Mouse (Mus musculus) heart, adult 2 months (tissue): Measurements from ENCODE around the gene Clec3b. TPM values are rescaled to one million over a fixed set of nuclear protein-coding genes. Genes with fewer than 3 reads are reported as not detected.

Experiments used
- DNase-seq, 2 experiments: peaks; one replicate each; pipeline ENCODE4 v3.0.0; 2021
- H3K27ac ChIP-seq: fragments of 200-600 bp; 2 replicates; pipeline ENCODE4 v1.8.1; 2022
- H3K27me3 ChIP-seq: fragments of 200-500 bp; 2 replicates; pipeline ENCODE4 v1.6.1; 2012; ENCODE audit warnings: mild to moderate bottlenecking, low read length, inconsistent platforms, mixed read lengths; ENCODE audit not compliant: control insufficient read depth, insufficient read depth
- H3K36me3 ChIP-seq: fragments of 200-500 bp; 2 replicates; pipeline ENCODE4 v1.6.1; 2012; ENCODE audit warnings: low read length, inconsistent platforms; ENCODE audit not compliant: control insufficient read depth, insufficient read depth
- H3K4me1 ChIP-seq: fragments of 200-500 bp; 2 replicates; pipeline ENCODE4 v1.6.1; 2011; ENCODE audit warnings: low read length; ENCODE audit not compliant: control insufficient read depth, insufficient read depth
- H3K4me3 ChIP-seq: fragments of 200-600 bp; 2 replicates; pipeline ENCODE4 v1.8.1; 2022
- H3K79me2 ChIP-seq: fragments of 200-500 bp; replicated peaks from 2 replicates; pipeline ENCODE4 v1.6.1; 2012; ENCODE audit warnings: mild to moderate bottlenecking, inconsistent platforms, low read length, moderate library complexity, mixed read lengths; ENCODE audit not compliant: control insufficient read depth, insufficient read depth
- H3K9ac ChIP-seq: fragments of 200-500 bp; 2 replicates; pipeline ENCODE4 v1.6.1; 2012; ENCODE audit warnings: low read depth, mild to moderate bottlenecking, control low read depth, inconsistent platforms, low read length, mixed read lengths
- CTCF ChIP-seq: fragments of 200-600 bp; IDR thresholded peaks from 2 replicates; pipeline ENCODE4 v1.8.1; 2022; ENCODE audit warnings: antibody characterized with exemption, mild to moderate bottlenecking, moderate library complexity
- EP300 ChIP-seq: fragments of 200-500 bp; IDR thresholded peaks from 2 replicates; pipeline ENCODE4 v1.6.1; 2011; ENCODE audit warnings: low read depth, low read length, control low read depth; ENCODE audit not compliant: insufficient read depth
- POLR2A ChIP-seq: fragments of 200-500 bp; IDR thresholded peaks from 2 replicates; pipeline ENCODE4 v1.6.1; 2011; ENCODE audit warnings: mild to moderate bottlenecking, low read depth, low read length, control low read depth; ENCODE audit not compliant: insufficient read depth
- WGBS: fragments of 180-500 bp; shearing (Covaris S2); methylation state at CpG from one replicate; pipeline ENCODE4 v1.1.7; 2018; 5-methylcytosine and 5-hydroxymethylcytosine counted together
- intact Hi-C: fragments of 180-260 bp; cut with DNase I; formaldehyde crosslinking; loops from one replicate; pipeline ENCODE4 v1.15.1; 2025
- polyA plus RNA-seq: library from polyadenylated mRNA; depleted of rRNA; stranded (reverse); fragments of >200 nt; gene quantifications from 2 replicates; pipeline ENCODE4 v1.2.3, GENCODE M21; 2012
- total RNA-seq, 2 experiments: library from RNA; stranded (reverse); gene quantifications; 2 replicates each; pipeline ENCODE4 v1.2.3; 2021

Gene Clec3b
- total and polyA plus RNA-seq, 3 experiments, result 47.0 to 71.1 (median 62.3) TPM

- H3K27me3 ChIP-seq, result no peaks in the 10 kb centered on the region
- H3K36me3 ChIP-seq, result no peaks in the 10 kb centered on the region; the same call in 1 of the 2 replicates
- intact Hi-C loops, result loop anchor here (5.0 kb wide), 3 partner anchors 89 to 331 kb away; partner anchors contain the start of genes 1110059G10Rik, Kif15 and Tmem42
- peaks cover 2% of the 10 kb centered on the region; the same call in 1 of the 2 replicates for H3K4me1 ChIP-seq
- no peak overlapping the region for H3K4me3 ChIP-seq
- no peak for TF ChIP-seq POLR2A
- no peak for TF ChIP-seq EP300
- TF ChIP-seq CTCF, result no peak
- no peak overlapping the region for H3K27ac ChIP-seq
- WGBS, result 44% methylated on average over 8 of the region's 8 CpGs
- H3K79me2 ChIP-seq, result peaks cover 4% of the 10 kb centered on the region; the same call in 1 of the 2 replicates
- DNase-seq, result no peak
- no peak overlapping the region for H3K9ac ChIP-seq
Observed at GRCm38 (mm10) chr9:123111751-123112221, 39.0 kb upstream of the Clec3b start.

GRCm38 (mm10) chr9:123112805-123113521, 37.8 kb upstream of the Clec3b start, which contains the start of the genes Zdhhc3 and Exosc7:
Zdhhc3 (minus strand) TSS chr9:123113205.
Exosc7 (plus strand) TSS chr9:123113215.
- DNase-seq, result peak; percentile 93
- under 1% methylated on average over 79 of the region's 79 CpGs for WGBS
- Histone ChIP-seq H3K79me2 (peaks cover 4% of the 10 kb centered on the region; the same call in 1 of the 2 replicates), H3K4me3 (peak within 1 kb of the TSS; percentile 88), H3K27ac (peak within 1 kb of the TSS; percentile 80), H3K27me3 (no peaks in the 10 kb centered on the region), H3K9ac (peak within 1 kb of the TSS; percentile 87), H3K36me3 (no peaks in the 10 kb centered on the region; the same call in 1 of the 2 replicates), H3K4me1 (peaks cover 2% of the 10 kb centered on the region; the same call in 1 of the 2 replicates)
- TF ChIP-seq CTCF (peak; percentile 31), POLR2A (peak; percentile 81), EP300 (0 out of 2 replicates have a peak, but pooled peaks have one; percentile 13)
- intact Hi-C loops, result loop anchor here (5.0 kb wide), 3 partner anchors 91 to 329 kb away; partner anchors contain the start of genes 1110059G10Rik, Kif15 and Tmem42

- H3K79me2 ChIP-seq, result peaks cover 4% of the 10 kb centered on the region; the same call in 1 of the 2 replicates
- H3K27ac ChIP-seq, result no peak overlapping the region
- intact Hi-C loops, result loop anchor here (5.0 kb wide), 3 partner anchors 92 to 328 kb away; partner anchors contain the start of genes 1110059G10Rik, Kif15 and Tmem42
- H3K27me3 ChIP-seq, result no peaks in the 10 kb centered on the region
- peak overlapping the region; percentile 88 for H3K4me3 ChIP-seq
- peaks cover 2% of the 10 kb centered on the region; the same call in 1 of the 2 replicates for H3K4me1 ChIP-seq
- H3K9ac ChIP-seq, result no peak overlapping the region
- DNase-seq, result no peak
- no peaks in the 10 kb centered on the region; the same call in 1 of the 2 replicates for H3K36me3 ChIP-seq
- TF ChIP-seq CTCF, result no peak
- no peak for TF ChIP-seq EP300
- no peak for TF ChIP-seq POLR2A
- 50% methylated on average over 6 of the region's 6 CpGs for WGBS
Observed at GRCm38 (mm10) chr9:123113931-123114330, 36.8 kb upstream of the Clec3b start.

- Histone ChIP-seq H3K4me3 (no peak overlapping the region), H3K27me3 (no peaks in the 10 kb centered on the region), H3K79me2 (peaks cover 4% of the 10 kb centered on the region; the same call in 1 of the 2 replicates), H3K27ac (no peak overlapping the region), H3K9ac (no peak overlapping the region), H3K36me3 (no peaks in the 10 kb centered on the region; the same call in 1 of the 2 replicates), H3K4me1 (peaks cover 2% of the 10 kb centered on the region; the same call in 1 of the 2 replicates)
- intact Hi-C loops, result no loop called here
- DNase-seq, result no peak
- WGBS, result 96% methylated on average over 1 of the region's 1 CpGs
- TF ChIP-seq POLR2A, result no peak
- TF ChIP-seq CTCF, result no peak
- TF ChIP-seq EP300, result no peak
Observed at GRCm38 (mm10) chr9:123115566-123115965, 35.2 kb upstream of the Clec3b start.

GRCm38 (mm10) chr9:123123017-123123416, 27.7 kb upstream of the Clec3b start:
- no peaks in the 10 kb centered on the region; the same call in 1 of the 2 replicates for H3K36me3 ChIP-seq
- 74% methylated on average over 3 of the region's 3 CpGs for WGBS
- no peak overlapping the region for H3K9ac ChIP-seq
- H3K79me2 ChIP-seq, result no peaks in the 10 kb centered on the region
- H3K27me3 ChIP-seq, result no peaks in the 10 kb centered on the region
- H3K4me1 ChIP-seq, result no peaks in the 10 kb centered on the region; the same call in 1 of the 2 replicates
- no peak overlapping the region for H3K4me3 ChIP-seq
- intact Hi-C loops, result loop anchor here (2.0 kb wide), 1 partner anchor 36 kb away; no protein-coding TSS in a partner anchor
- no peak for DNase-seq
- TF ChIP-seq POLR2A (no peak), CTCF (no peak), EP300 (no peak)
- H3K27ac ChIP-seq, result no peak overlapping the region
